Mouse (Mus musculus) heart, adult 11 months (tissue): ENCODE results near the gene Cbarp.

Experiments used
- DNase-seq: peaks from one replicate; pipeline ENCODE4 v3.0.0; 2022

The Cbarp gene

GRCm38 (mm10) chr10:80089146-80089545, 51.5 kb downstream of the Cbarp start:
- no peak for DNase-seq

DNA sequence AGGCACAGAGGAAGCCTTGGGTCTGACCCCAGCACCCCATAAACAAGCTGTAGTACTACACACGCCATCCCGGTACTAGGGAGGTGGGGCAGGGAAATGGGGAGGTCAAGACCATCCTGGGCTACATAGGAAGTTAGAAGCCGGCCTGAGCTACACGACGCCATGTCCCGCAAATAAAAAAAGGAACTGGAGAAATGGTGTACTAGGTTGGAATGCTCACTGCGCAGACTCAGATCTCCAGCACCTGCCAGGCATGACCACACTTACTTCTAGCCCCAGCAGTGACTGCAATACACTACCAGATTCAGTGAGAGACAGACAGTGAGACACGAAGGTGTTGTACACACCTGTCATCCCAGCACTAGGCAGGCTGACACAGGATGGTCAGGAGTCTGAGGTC, 53.2 kb downstream of the Cbarp start:
- no peak for DNase-seq

DNA sequence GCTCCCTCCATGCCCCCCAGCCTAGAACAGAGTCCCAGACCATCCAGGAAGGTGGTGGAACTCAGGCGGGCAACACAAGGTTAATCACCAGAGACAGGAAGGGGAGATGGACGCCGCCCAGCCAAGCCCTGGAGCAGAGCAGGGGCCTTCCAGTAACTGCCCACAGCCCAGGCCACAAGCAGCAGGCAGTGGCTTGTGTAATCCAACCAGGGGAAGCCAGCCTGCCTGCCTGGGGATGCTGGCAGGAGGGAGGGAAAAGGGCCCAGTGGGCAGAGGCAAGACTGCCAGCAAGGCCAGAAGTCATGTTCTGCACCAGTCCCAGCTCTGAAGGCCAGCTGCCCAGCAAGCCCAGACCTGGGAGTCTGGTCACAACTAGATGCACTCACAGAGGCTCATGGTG, 53.8 kb downstream of the Cbarp start:
- peak; percentile 96 for DNase-seq

DNA sequence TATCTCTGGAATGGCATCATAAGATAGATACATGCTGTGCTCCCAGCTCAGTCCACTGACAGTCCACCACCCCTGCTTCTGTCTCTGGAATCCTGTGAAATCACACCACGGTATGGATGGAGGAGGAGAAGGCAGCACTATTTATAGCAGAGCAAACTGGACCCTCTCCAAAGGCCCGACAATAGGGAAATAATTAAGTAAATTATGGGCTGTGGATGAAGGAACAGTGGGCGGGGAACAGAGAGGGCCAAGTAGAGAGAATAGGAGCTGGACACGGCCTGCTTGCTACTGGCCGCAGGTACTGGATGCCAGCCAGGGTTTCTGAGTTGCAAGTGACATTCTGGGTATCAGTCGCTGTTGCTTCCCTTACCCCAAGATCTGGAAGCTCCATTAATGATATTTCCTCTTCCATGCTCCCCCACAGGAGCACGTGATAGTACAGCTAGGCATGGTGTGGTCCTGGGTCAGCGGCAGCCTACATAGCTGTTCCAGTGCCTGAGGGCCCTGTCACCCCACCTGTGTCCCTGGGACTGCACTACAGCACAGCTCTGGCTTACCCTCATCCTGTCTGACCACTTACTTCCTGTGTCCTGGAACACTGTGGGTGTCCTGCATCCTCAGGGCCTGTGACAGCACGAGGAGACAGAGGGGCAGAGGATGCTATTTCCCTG, 55.7 kb downstream of the Cbarp start:
- peak; percentile 96 for DNase-seq

- no peak for DNase-seq
Observed at GRCm38 (mm10) chr10:80081075-80081474, 59.6 kb downstream of the Cbarp start.
